Mouse (Mus musculus) heart, postnatal 0 days (tissue): Measurements from ENCODE around the gene Hapln4.

Experiments
- CTCF ChIP-seq: IDR thresholded peaks from 2 replicates; pipeline ENCODE4 v1.5.1; 2016; ENCODE audit warnings: antibody characterized with exemption, control low read depth, low read depth
- EP300 ChIP-seq: IDR thresholded peaks from 2 replicates; pipeline ENCODE4 v1.6.1; 2016; ENCODE audit warnings: antibody characterized with exemption, low read depth

GRCm38 (mm10) chr8:70100241-70100640, 17.0 kb downstream of the Hapln4 start:
- TF ChIP-seq CTCF (no peak), EP300 (no peak)
